Mouse (Mus musculus) liver, embryonic 14 days (tissue): Measurements from ENCODE around the gene Mettl13. TPM values are rescaled to one million over a fixed set of nuclear protein-coding genes. Genes with fewer than 3 reads are reported as not detected.

Experiments used
- polyA plus RNA-seq: library from polyadenylated mRNA; depleted of rRNA; stranded (reverse); fragments of >200 nt; gene quantifications from 2 replicates; pipeline ENCODE4 v1.2.3, GENCODE M21; 2012; rRNA removed

Mettl13 gene
- polyA plus RNA-seq: 5.0 and 5.5 TPM in 2 replicates

DNA sequence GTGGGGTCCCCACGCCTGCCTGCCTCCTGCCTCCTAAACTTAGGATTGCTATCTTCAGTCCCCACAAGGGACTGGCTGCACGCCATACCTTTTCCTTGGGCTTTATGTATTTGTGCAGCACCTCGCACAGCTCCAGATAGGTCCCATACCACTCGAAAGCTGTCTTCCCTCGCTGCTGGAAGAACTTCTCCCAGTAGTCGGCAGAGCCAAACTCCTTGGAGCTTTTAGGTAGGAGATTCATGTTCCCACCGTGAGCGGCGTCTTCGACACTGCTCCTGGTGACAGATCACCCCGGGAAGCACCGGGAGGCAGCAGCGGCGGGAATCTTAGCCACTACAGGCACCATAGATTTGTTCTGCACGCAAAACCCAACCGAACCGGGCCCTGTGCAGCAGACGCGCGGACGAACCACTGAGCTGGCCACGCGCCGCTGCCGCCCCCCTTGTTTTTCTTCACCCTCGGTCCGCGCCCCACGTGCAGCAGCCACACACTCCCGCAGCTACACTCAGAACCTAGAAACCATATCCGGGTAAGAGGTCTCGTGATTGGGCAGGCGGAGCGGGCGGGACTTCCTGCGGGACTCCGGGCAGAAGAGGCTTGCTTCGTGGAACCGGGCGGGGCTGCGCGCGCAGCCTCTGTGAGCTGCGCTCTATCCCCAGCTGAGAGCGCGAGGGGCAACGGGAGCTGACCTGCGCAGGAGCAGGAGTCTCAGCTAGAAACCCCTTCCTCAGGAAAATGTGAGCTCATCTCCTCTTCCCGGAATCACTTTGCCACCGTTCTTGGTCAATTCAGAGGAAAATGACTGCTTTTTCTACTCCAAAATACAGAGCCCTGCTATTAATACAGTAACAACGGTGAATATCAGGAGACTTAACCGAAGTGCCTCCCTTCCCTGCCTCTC is at the start of gene Mettl13:
Gene Mettl13 (minus strand): TSS at position 536 of the 901 bp plus-strand sequence.

GRCm38 (mm10) chr1:162570260-162570748 is 22.0 kb upstream of the Mettl13 start, which contains the start of gene Vamp4:
Vamp4 (plus strand) TSS chr1:162570515.

Other genes with a start within 250 kb of the Mettl13 start
- 0.72 and 0.76 TPM in 2 replicates for gene Dnm3, start 70.5 kb downstream of the Mettl13 start, polyA plus RNA-seq
- 5.9 and 6.6 TPM in 2 replicates for gene Vamp4, start 22.0 kb upstream of the Mettl13 start, polyA plus RNA-seq
- 0.01 TPM in 1 of 2 replicates, not detected in the other for gene Myoc, start 90.6 kb upstream of the Mettl13 start, polyA plus RNA-seq
- gene Myocos, start 109.7 kb upstream of the Mettl13 start, polyA plus RNA-seq: not detected in 2 replicates
- 11.0 and 15.3 TPM in 2 replicates for gene Prrc2c, start 192.0 kb upstream of the Mettl13 start, polyA plus RNA-seq